Mouse (Mus musculus): ENCODE measurements at regions not wholly inside any gene's neighbourhood (a gene's known extent, or its start where the extent isn't known, plus 50 kb on each side); places are given as distances from the start of the nearest gene placed in this dataset.
"Not testable (repeated sequence)": the region's sequence is repeated elsewhere in the genome, so short reads cannot be mapped to it uniquely, and the experiment has no call there.

GRCm38 (mm10) chr15:38129330-38129729, 704.0 kb downstream of the 4930447A16Rik start:
- intact Hi-C loops (cut with DNase I) = no loop called here
- DNase-seq = no peak

- intact Hi-C loops (cut with DNase I) = no loop called here
Observed at GRCm38 (mm10) chr15:38129861-38130631, 704.7 kb downstream of the 4930447A16Rik start.

GRCm38 (mm10) chr15:38130632-38131028, 705.3 kb downstream of the 4930447A16Rik start:
- intact Hi-C loops (cut with DNase I) = no loop called here
- no peak for DNase-seq

More at GRCm38 (mm10) chr15:38129861-38130631, 704.7 kb downstream of the 4930447A16Rik start:
- DNase-seq = no peak

- DNase-seq = no peak
- intact Hi-C loops (cut with DNase I) = no loop called here
Observed at GRCm38 (mm10) chr15:38139639-38140038, 714.3 kb downstream of the 4930447A16Rik start.

- no peak for DNase-seq
- intact Hi-C loops (cut with DNase I) = no loop called here
Observed at GRCm38 (mm10) chr15:38143495-38143894, 718.1 kb downstream of the 4930447A16Rik start.

- no peak for DNase-seq
- intact Hi-C loops (cut with DNase I) = loop anchor here (5.0 kb wide), 1 partner anchor 54 kb away; no protein-coding TSS in a partner anchor
Observed at GRCm38 (mm10) chr15:38151654-38152053, 726.3 kb downstream of the 4930447A16Rik start.

- DNase-seq = not testable (repeated sequence)
- intact Hi-C loops (cut with DNase I) = loop anchor here (5.0 kb wide), 1 partner anchor 57 kb away; no protein-coding TSS in a partner anchor
Observed at GRCm38 (mm10) chr15:38153821-38154220, 728.5 kb downstream of the 4930447A16Rik start.

- intact Hi-C loops (cut with DNase I) = no loop called here
- no peak for DNase-seq
Observed at GRCm38 (mm10) chr15:38159161-38159560, 733.8 kb downstream of the 4930447A16Rik start.

- DNase-seq = no peak
- intact Hi-C loops (cut with DNase I) = no loop called here
Observed at GRCm38 (mm10) chr15:38163721-38164120, 738.4 kb downstream of the 4930447A16Rik start.

- intact Hi-C loops (cut with DNase I) = no loop called here
Observed at GRCm38 (mm10) chr15:38164848-38165247, 739.5 kb downstream of the 4930447A16Rik start.

GRCm38 (mm10) chr15:38165881-38166445, 740.6 kb downstream of the 4930447A16Rik start:
- intact Hi-C loops (cut with DNase I) = no loop called here
- DNase-seq = no peak

More at GRCm38 (mm10) chr15:38164848-38165247, 739.5 kb downstream of the 4930447A16Rik start:
- DNase-seq = no peak

GRCm38 (mm10) chr15:38166476-38166875, 741.1 kb downstream of the 4930447A16Rik start:
- DNase-seq = no peak
- intact Hi-C loops (cut with DNase I) = no loop called here

GRCm38 (mm10) chr15:38167618-38168152, 742.3 kb downstream of the 4930447A16Rik start:
- intact Hi-C loops (cut with DNase I) = no loop called here
- no peak for DNase-seq

GRCm38 (mm10) chr15:38169191-38169590, 743.8 kb downstream of the 4930447A16Rik start:
- intact Hi-C loops (cut with DNase I) = no loop called here
- no peak for DNase-seq

All from heart, postnatal 36 days (tissue).